Mouse (Mus musculus): ENCODE data around the gene Wnt4. TPM values are rescaled to one million over a fixed set of nuclear protein-coding genes. Genes with fewer than 3 reads are reported as not detected.

The Wnt4 gene
- 24.5 and 48.4 TPM in 2 replicates for polyA plus RNA-seq (2015; fragmentation: Nextera tagmentation; extraction: Ambion mirVana)

DNA sequence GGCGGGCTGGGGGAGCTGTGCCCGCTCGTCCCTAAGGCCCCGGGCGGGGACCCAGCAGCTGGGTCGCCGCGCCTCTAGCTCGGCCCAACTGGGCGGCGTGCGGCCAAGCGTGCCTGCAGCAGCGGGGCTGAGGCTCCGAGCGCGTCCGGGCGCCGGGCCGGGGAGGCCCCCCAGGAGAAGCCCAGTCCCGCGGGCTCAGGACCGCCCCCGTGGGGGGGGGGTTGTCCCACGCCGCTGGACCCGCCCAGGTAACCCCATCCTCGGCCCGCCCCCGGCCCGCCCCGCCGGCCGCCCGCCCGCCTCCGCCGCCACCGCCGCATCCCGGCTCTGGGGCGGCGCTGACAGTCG, at the start of gene Wnt4:
Wnt4 (plus strand) TSS at position 324 of the 348 bp plus-strand sequence.

Other genes starting within 250 kb of the Wnt4 start
- gene Zbtb40, start 228.7 kb upstream of the Wnt4 start, polyA plus RNA-seq (2015; fragmentation: Nextera tagmentation; extraction: Ambion mirVana) = 1.2 TPM in 2 replicates
- gene Cdc42, start 80.2 kb downstream of the Wnt4 start, polyA plus RNA-seq (2015; fragmentation: Nextera tagmentation; extraction: Ambion mirVana) = 498 and 639 TPM in 2 replicates
- not detected in 2 replicates for gene Cela3a, start 132.3 kb downstream of the Wnt4 start, polyA plus RNA-seq (2015; fragmentation: Nextera tagmentation; extraction: Ambion mirVana)
- not detected in 2 replicates for gene Cela3b, start 153.1 kb downstream of the Wnt4 start, polyA plus RNA-seq (2015; fragmentation: Nextera tagmentation; extraction: Ambion mirVana)
- not detected in 2 replicates for gene 1700013G24Rik, start 175.8 kb downstream of the Wnt4 start, polyA plus RNA-seq (2015; fragmentation: Nextera tagmentation; extraction: Ambion mirVana)
- gene Hspg2, start 191.3 kb downstream of the Wnt4 start, polyA plus RNA-seq (2015; fragmentation: Nextera tagmentation; extraction: Ambion mirVana) = 20.1 and 25.4 TPM in 2 replicates